Mouse (Mus musculus): ENCODE results near the gene Tmem59. TPM values are rescaled to one million over a fixed set of nuclear protein-coding genes. Genes with fewer than 3 reads are reported as not detected.

Gene Tmem59
- polyA plus RNA-seq, 1 experiment from 2014 or later: 352 TPM

GRCm38 (mm10) chr4:107250494-107250893 lies 72.3 kb downstream of the Tmem59 start:
- Histone ChIP-seq H3K4me2 (ENCODE audit: low read length) (no peak overlapping the region), H3K9ac (ENCODE audit: low read length) (no peak overlapping the region), H3K27ac (replicated peaks in 1 of 2; ENCODE audit: control insufficient read depth in 1 of 2, insufficient read depth in 1 of 2, low read depth in 2 of 2, low read length in 2 of 2) (no peak overlapping the region), H3K4me1 (ENCODE audit: control insufficient read depth in 2 of 2, insufficient read depth in 2 of 2, low read length in 2 of 2) (peaks cover 13 to 51% of the 10 kb centered on the region in 2 experiments), H3K36me3 (ENCODE audit: control insufficient read depth, insufficient read depth, low read length) (0 out of 2 replicates have a peak, but pooled peaks cover 4% of the 10 kb centered on the region), H3K9me3 (ENCODE audit: control insufficient read depth, low read length) (no peaks in the 10 kb centered on the region), H3K27me3 (ENCODE audit: control insufficient read depth, insufficient read depth, low read length) (no peaks in the 10 kb centered on the region), H3K4me3 (ENCODE audit: control insufficient read depth in 1 of 2, insufficient read depth in 1 of 2, low read depth in 1 of 2, low read length in 2 of 2) (no peak overlapping the region)
- WGBS: 19% methylated on average over 4 of the region's 4 CpGs
- ATAC-seq (ENCODE audit: insufficient number of reproducible peaks, insufficient read depth, low FRiP score, low read depth): no peak

Other genes starting within 250 kb of the Tmem59 start
- gene Mrpl37, start 111.5 kb upstream of the Tmem59 start, polyA plus RNA-seq (2014; fragmentation: Nextera tagmentation; extraction: Ambion mirVana): 98.4 and 103 TPM in 2 replicates
- 1.7 and 5.1 TPM in 2 replicates for gene Cyb5rl, start 111.4 kb upstream of the Tmem59 start, polyA plus RNA-seq (2014; fragmentation: Nextera tagmentation; extraction: Ambion mirVana)
- gene Cdcp2, start 81.5 kb upstream of the Tmem59 start, polyA plus RNA-seq (2014; fragmentation: Nextera tagmentation; extraction: Ambion mirVana): not detected in 2 replicates
- gene Tceanc2, start 717 bp downstream of the Tmem59 start, polyA plus RNA-seq (2014; fragmentation: Nextera tagmentation; extraction: Ambion mirVana): 11.4 and 16.8 TPM in 2 replicates
- not detected in 2 replicates for gene Ldlrad1, start 30.8 kb downstream of the Tmem59 start, polyA plus RNA-seq (2014; fragmentation: Nextera tagmentation; extraction: Ambion mirVana)
- 46.3 and 52.0 TPM in 2 replicates for gene Lrrc42, start 75.1 kb downstream of the Tmem59 start, polyA plus RNA-seq (2014; fragmentation: Nextera tagmentation; extraction: Ambion mirVana)
- gene Hspb11, start 75.2 kb downstream of the Tmem59 start, polyA plus RNA-seq (2014; fragmentation: Nextera tagmentation; extraction: Ambion mirVana): 32.9 and 40.6 TPM in 2 replicates
- not detected in 2 replicates for gene Dio1, start 128.8 kb downstream of the Tmem59 start, polyA plus RNA-seq (2014; fragmentation: Nextera tagmentation; extraction: Ambion mirVana)
- 43.4 and 49.7 TPM in 2 replicates for gene Yipf1, start 136.0 kb downstream of the Tmem59 start, polyA plus RNA-seq (2014; fragmentation: Nextera tagmentation; extraction: Ambion mirVana)
- gene Ndc1, start 189.4 kb downstream of the Tmem59 start, polyA plus RNA-seq (2014; fragmentation: Nextera tagmentation; extraction: Ambion mirVana): 24.2 and 27.8 TPM in 2 replicates

Data from heart, embryonic 14.5 days (tissue).